ENCODE assay signal across 19 mouse cellular contexts in the genomic region with DNA sequence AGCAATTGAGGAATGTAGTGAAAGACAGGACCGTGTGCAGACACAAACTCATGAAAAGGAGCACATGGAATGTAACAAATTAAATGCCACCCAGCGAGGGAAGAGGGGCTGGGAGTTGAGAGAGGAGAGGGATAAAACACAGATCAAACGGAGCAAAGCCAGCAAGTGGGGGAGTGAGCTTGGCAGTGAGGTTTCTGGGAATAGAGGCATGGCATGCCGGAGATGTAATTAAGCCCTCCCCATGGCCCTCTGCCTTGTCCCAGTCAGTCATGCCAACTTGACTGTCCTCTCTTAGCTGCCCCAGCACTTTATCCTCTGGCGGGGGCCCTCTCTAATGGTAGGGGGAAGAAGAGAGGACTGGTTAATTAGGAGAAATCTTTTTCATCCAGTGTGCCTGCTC.
DNase-seq lines count a peak whose midpoint lies in the region; ATAC-seq lines count a peak whose summit lies in the region.
"Had no signal": no experiment of that assay in that cellular context is flagged by ENCODE, and none has a peak within 500 bp of the region (broad histone marks: within the 10 kb centered on the region; RNA-seq: fewer than 3 reads in every experiment).

No protein-coding gene starts in this region.

- ATAC-seq in kidney, embryonic 16.5 days (ENCODE audit: low FRiP score, low TSS enrichment), result 0 out of 2 replicates have a peak, but pooled peaks have one; percentile 54
- peak; percentile 72 for ATAC-seq in forebrain, embryonic 16.5 days
- ATAC-seq: liver, postnatal 0 days had no signal

- 24% methylated on average over 5 of the region's 5 CpGs for WGBS in kidney, embryonic 16.5 days
- WGBS in forebrain, embryonic 16.5 days, result 10% methylated on average over 5 of the region's 5 CpGs

- no peak overlapping the region for H3K9ac ChIP-seq in kidney, embryonic 16.5 days (replicated peaks; ENCODE audit: low read length)
- no peak overlapping the region for H3K9ac ChIP-seq in forebrain, embryonic 16.5 days (replicated peaks; ENCODE audit: low read depth, low read length)
- H3K9ac ChIP-seq: embryonic facial prominence, embryonic 13.5 days; liver, postnatal 0 days; stomach, embryonic 15.5 days had no signal

- H3K4me3 ChIP-seq in kidney, embryonic 16.5 days (ENCODE audit: low read length), result no peak overlapping the region
- no peak overlapping the region for H3K4me3 ChIP-seq in forebrain, embryonic 16.5 days (replicated peaks; ENCODE audit: low read length)
- H3K4me3 ChIP-seq: embryonic facial prominence, embryonic 13.5 days; stomach, embryonic 15.5 days had no signal

- no peak overlapping the region for H3K27ac ChIP-seq in kidney, embryonic 16.5 days (ENCODE audit: low read length)
- peak overlapping the region; percentile 45 for H3K27ac ChIP-seq in forebrain, embryonic 16.5 days (ENCODE audit: low read length)
- H3K27ac ChIP-seq: embryonic facial prominence, embryonic 13.5 days; stomach, embryonic 15.5 days had no signal

- H3K27me3 ChIP-seq in kidney, embryonic 16.5 days (ENCODE audit: insufficient read depth, low read length), result no peaks in the 10 kb centered on the region
- no peaks in the 10 kb centered on the region for H3K27me3 ChIP-seq in forebrain, embryonic 16.5 days (replicated peaks; ENCODE audit: control insufficient read depth, insufficient read depth, low read length)
- H3K27me3 ChIP-seq: embryonic facial prominence, embryonic 13.5 days; stomach, embryonic 15.5 days had no signal

- H3K4me1 ChIP-seq in kidney, embryonic 16.5 days (ENCODE audit: insufficient read depth, low read length), result no peaks in the 10 kb centered on the region
- H3K4me1 ChIP-seq in forebrain, embryonic 16.5 days (replicated peaks; ENCODE audit: control insufficient read depth, insufficient read depth, low read length), result peaks cover 13% of the 10 kb centered on the region
- H3K4me1 ChIP-seq: embryonic facial prominence, embryonic 13.5 days; stomach, embryonic 15.5 days had no signal

- DNase-seq in gastrocnemius, postnatal 10 days, result peak; percentile 32
- no peak for DNase-seq in gastrocnemius, postnatal 36 days
- DNase-seq in kidney, adult 9 months, result no peak
- peak; percentile 73 for DNase-seq in Muller cell, postnatal 12 days (ENCODE audit: inconsistent ontology term)
- no peak for DNase-seq in ovary, postnatal 14 days (ENCODE audit: low spot score)
- DNase-seq: adrenal gland, postnatal 25 days; cerebellum, adult 8-10 months; heart, postnatal 14 days; kidney, postnatal 36 days; liver; liver, postnatal 0 days; lung, postnatal 14 days; retina, postnatal 1 day; spleen, adult 18-20 months had no signal

- no peaks in the 10 kb centered on the region for H3K36me3 ChIP-seq in kidney, embryonic 16.5 days (ENCODE audit: insufficient read depth, low read length)
- H3K36me3 ChIP-seq in forebrain, embryonic 16.5 days (ENCODE audit: control insufficient read depth, insufficient read depth), result no peaks in the 10 kb centered on the region
- H3K36me3 ChIP-seq: embryonic facial prominence, embryonic 13.5 days; stomach, embryonic 15.5 days had no signal

- intact Hi-C loops in gastrocnemius, postnatal 36 days (cut with DNase I), result no loop called here

- H3K4me2 ChIP-seq in kidney, embryonic 16.5 days (replicated peaks; ENCODE audit: low read depth, low read length), result no peak overlapping the region
- H3K4me2 ChIP-seq in forebrain, embryonic 16.5 days (ENCODE audit: low read length), result 0 out of 2 replicates have a peak overlapping the region, but pooled peaks have one; percentile 3
- H3K4me2 ChIP-seq: embryonic facial prominence, embryonic 13.5 days; heart, embryonic 11.5 days; stomach, embryonic 15.5 days had no signal

- no peaks in the 10 kb centered on the region for H3K9me3 ChIP-seq in kidney, embryonic 16.5 days (ENCODE audit: low read length)
- no peaks in the 10 kb centered on the region for H3K9me3 ChIP-seq in forebrain, embryonic 16.5 days (ENCODE audit: control insufficient read depth, low read length)
- H3K9me3 ChIP-seq: embryonic facial prominence, embryonic 13.5 days; stomach, embryonic 15.5 days had no signal

Comparison
In these comparisons a context has a peak if more than half of its experiments do, and no peak if none do; other contexts are left out.
1. DNase-seq: peak in gastrocnemius, postnatal 10 days (single experiment) and Muller cell, postnatal 12 days (single experiment); none in gastrocnemius, postnatal 36 days (0 of 2), kidney, adult 9 months (single experiment) and ovary, postnatal 14 days (single experiment).